Mouse (Mus musculus) CD4-positive naive resting alpha-beta T cell, adult 76 days (primary cell): ENCODE results near the gene 1700020N15Rik. TPM values are rescaled to one million over a fixed set of nuclear protein-coding genes. Genes with fewer than 3 reads are reported as not detected.

Experiments
- total RNA-seq: library from RNA; stranded (reverse); gene quantifications from one replicate; pipeline ENCODE4 v1.2.4, GENCODE M21; 2023

1700020N15Rik gene
- total RNA-seq, result not detected

GRCm38 (mm10) chrX:69945000-69945399 is at the start of gene 1700020N15Rik:
Gene 1700020N15Rik (plus strand): TSS chrX:69945300.

